Mouse (Mus musculus) forebrain, postnatal 0 days (tissue): Measurements from ENCODE around the gene Tmem184a. TPM values are rescaled to one million over a fixed set of nuclear protein-coding genes. Genes with fewer than 3 reads are reported as not detected.

ENCODE experiments used
- ATAC-seq: fragments of 200-750 bp; cut with Nextera tagmentation; 2 replicates; pipeline ENCODE4 v1.8.0; 2017; ENCODE audit warnings: mild to moderate bottlenecking, moderate library complexity
- DNase-seq: peaks from one replicate; pipeline ENCODE4 v3.0.0-alpha.2; 2015
- H3K27ac ChIP-seq: fragments of 300-500 bp; sonication (generic); 2 replicates; pipeline ENCODE4 v1.5.1; 2014; ENCODE audit warnings: low read depth, mild to moderate bottlenecking, antibody characterized with exemption, low read length, moderate library complexity, mixed read lengths
- H3K27me3 ChIP-seq: fragments of 300-500 bp; sonication (generic); 2 replicates; pipeline ENCODE4 v1.6.1; 2014; ENCODE audit warnings: mild to moderate bottlenecking, low read length, mixed read lengths; ENCODE audit not compliant: insufficient read depth
- H3K36me3 ChIP-seq: fragments of 300-500 bp; sonication (generic); 2 replicates; pipeline ENCODE4 v1.6.1; 2014; ENCODE audit warnings: mild to moderate bottlenecking, moderate library complexity; ENCODE audit not compliant: insufficient read depth
- H3K4me1 ChIP-seq: fragments of 300-500 bp; sonication (generic); 2 replicates; pipeline ENCODE4 v1.6.1; 2014; ENCODE audit warnings: antibody characterized with exemption; ENCODE audit not compliant: insufficient read depth
- H3K4me2 ChIP-seq: fragments of 300-500 bp; sonication (generic); 2 replicates; pipeline ENCODE4 v1.6.1; 2014; ENCODE audit warnings: low read depth, mild to moderate bottlenecking, moderate library complexity
- H3K4me3 ChIP-seq: fragments of 300-500 bp; sonication (generic); 2 replicates; pipeline ENCODE4 v1.5.1; 2014; ENCODE audit warnings: low read depth, low read length, mixed read lengths
- H3K9ac ChIP-seq: fragments of 300-500 bp; sonication (generic); 2 replicates; pipeline ENCODE4 v1.6.1; 2014; ENCODE audit warnings: mild to moderate bottlenecking
- H3K9me3 ChIP-seq: fragments of 300-500 bp; sonication (generic); 2 replicates; pipeline ENCODE4 v1.6.1; 2016; ENCODE audit warnings: low read length
- CTCF ChIP-seq: sonication (generic); IDR thresholded peaks from 2 replicates; pipeline ENCODE4 v1.5.1; 2016; ENCODE audit warnings: antibody characterized with exemption, control low read depth, low read depth
- WGBS: fragments of 180-500 bp; shearing (Covaris S2); extraction: QIAGEN DNeasy Blood & Tissue Kit; methylation state at CpG from one replicate; pipeline ENCODE4 v1.1.7; 2014; 5-methylcytosine and 5-hydroxymethylcytosine counted together
- polyA plus RNA-seq: library from polyadenylated mRNA; unstranded; fragments of >200 nt; fragmentation: Nextera tagmentation; extraction: Ambion mirVana; gene quantifications from 2 replicates; pipeline ENCODE4 v1.2.1, GENCODE M21; 2015
- total RNA-seq: library from RNA; depleted of rRNA; stranded (reverse); fragments of >200 nt; gene quantifications from 2 replicates; pipeline ENCODE4 v1.2.3, GENCODE M21; 2014

The Tmem184a gene
- total and polyA plus RNA-seq, 2 experiments from 2014 or later = 0.10 to 0.12 TPM

DNA sequence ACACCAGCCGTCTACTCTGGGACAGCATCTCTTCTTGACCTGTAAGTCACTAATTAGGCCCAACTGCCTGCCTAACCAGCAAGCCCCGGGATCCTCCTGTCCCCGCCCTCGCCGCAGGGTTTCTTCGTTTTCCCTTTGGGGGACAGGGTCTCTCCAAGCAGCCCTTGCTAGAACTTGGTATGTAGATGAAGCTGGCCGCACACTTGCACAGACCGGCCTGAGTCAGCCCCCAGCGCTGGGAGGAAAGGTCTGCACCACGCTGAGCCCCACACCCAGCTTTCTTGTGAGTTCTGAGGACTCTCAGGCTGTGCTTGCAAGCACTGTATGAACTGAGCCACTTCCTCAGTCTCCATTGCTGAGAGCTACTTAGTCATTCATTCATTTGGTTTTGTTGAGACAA, 4.8 kb upstream of the Tmem184a start:
- ATAC-seq (no peak), DNase-seq (no peak)
- no peak overlapping the region for H3K27ac ChIP-seq
- H3K27me3 ChIP-seq = no peaks in the 10 kb centered on the region
- TF ChIP-seq CTCF = no peak
- H3K4me3 ChIP-seq = no peak overlapping the region
- H3K9me3 ChIP-seq = no peaks in the 10 kb centered on the region
- H3K4me1 ChIP-seq = peaks cover 11% of the 10 kb centered on the region
- no peak overlapping the region for H3K9ac ChIP-seq
- peaks cover 28% of the 10 kb centered on the region for H3K36me3 ChIP-seq
- WGBS = 91% methylated on average over 10 of the region's 10 CpGs
- H3K4me2 ChIP-seq = peak overlapping the region; percentile 81; the same call in 1 of the 2 replicates

DNA sequence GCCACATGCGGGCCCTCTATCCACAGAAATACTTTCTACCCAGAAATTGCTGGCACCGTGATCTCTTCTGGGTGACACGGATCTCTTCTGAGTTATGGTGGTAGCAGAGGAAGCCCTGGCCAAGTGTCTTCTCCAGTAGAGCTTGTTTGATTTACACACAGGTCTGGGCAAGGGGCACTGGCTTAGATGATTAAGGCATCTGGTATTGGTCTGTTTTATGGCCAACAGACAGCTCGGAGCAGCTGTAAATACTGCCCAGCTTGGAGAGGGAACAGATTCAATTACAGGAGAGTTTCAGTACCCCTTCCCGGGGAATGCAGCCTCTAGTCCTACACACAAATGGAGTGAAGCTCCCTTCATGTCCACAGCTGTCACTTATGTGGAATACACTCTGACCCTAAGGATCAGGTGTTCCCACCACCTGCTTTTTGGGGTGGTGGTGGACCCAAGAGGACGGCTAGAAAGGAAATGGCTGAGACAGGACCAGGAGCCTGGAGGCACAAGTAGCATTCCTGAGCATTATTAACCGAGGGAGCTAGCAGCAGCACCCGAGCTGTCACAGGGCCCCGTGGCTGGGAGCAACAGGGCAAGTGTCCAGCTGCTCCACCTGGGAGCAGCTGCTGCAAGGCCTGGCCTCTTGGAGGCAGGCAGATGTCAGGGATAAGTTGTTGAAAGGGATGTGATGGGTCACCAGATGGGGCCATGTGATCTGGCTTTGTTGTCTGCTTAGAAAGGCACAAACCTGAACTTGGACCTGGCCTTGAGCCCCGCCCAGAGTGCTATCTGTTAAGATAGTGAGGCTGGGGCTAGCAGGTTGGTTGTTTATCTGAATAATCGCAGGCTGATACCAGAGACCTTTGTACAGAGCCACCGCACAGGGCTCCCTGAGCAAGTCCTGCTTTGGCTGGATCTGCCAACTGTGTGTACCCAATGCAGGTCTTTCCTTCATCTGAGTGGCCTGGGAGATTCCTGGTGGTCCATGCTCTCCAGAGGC, 2.0 kb upstream of the Tmem184a start:
- no peak overlapping the region for H3K9ac ChIP-seq
- ATAC-seq (no peak), DNase-seq (no peak)
- no peak overlapping the region for H3K27ac ChIP-seq
- H3K4me3 ChIP-seq = no peak overlapping the region
- H3K9me3 ChIP-seq = no peaks in the 10 kb centered on the region
- TF ChIP-seq CTCF = no peak
- no peaks in the 10 kb centered on the region for H3K27me3 ChIP-seq
- peaks cover 28% of the 10 kb centered on the region for H3K36me3 ChIP-seq
- no peak overlapping the region for H3K4me2 ChIP-seq
- H3K4me1 ChIP-seq = peaks cover 11% of the 10 kb centered on the region
- WGBS = 85% methylated on average over 12 of the region's 12 CpGs

DNA sequence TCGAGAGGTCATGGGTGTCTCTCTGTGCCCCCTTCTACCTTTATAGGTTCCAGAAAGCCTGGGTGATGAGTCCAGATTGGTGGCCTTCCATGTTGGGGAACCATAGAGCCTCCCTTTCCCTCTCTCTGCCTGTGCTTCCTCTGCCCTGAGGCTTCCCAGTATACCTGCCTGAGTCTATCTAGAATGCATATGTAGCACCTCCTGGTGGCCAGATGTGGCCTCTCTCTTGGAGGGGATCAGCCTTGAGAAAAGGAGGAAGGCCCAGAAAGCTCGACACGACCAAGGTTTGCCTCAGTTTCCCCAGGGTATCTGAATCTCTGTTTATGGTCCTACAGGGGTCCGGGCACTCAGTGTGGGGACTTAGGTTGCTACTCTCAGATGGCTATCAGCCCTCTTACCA, 916 bp downstream of the Tmem184a start:
- Histone ChIP-seq H3K4me3 (no peak overlapping the region), H3K4me1 (no peaks in the 10 kb centered on the region), H3K9ac (no peak overlapping the region), H3K36me3 (peaks cover 26% of the 10 kb centered on the region), H3K9me3 (no peaks in the 10 kb centered on the region), H3K4me2 (no peak overlapping the region), H3K27me3 (no peaks in the 10 kb centered on the region), H3K27ac (no peak overlapping the region)
- peak; percentile 58; the same call in 1 of the 2 replicates for ATAC-seq
- peak; percentile 62 for TF ChIP-seq CTCF
- 48% methylated on average over 4 of the region's 4 CpGs for WGBS
- peak; percentile 36 for DNase-seq

GRCm38 (mm10) chr5:139818056-139818455, 1.7 kb downstream of the Tmem184a start:
- no peaks in the 10 kb centered on the region for H3K4me1 ChIP-seq
- H3K27ac ChIP-seq = no peak overlapping the region
- ATAC-seq (no peak), DNase-seq (no peak)
- H3K4me2 ChIP-seq = no peak overlapping the region
- H3K4me3 ChIP-seq = no peak overlapping the region
- no peak for TF ChIP-seq CTCF
- 87% methylated on average over 3 of the region's 3 CpGs for WGBS
- H3K9me3 ChIP-seq = no peaks in the 10 kb centered on the region
- H3K9ac ChIP-seq = no peak overlapping the region
- peaks cover 19% of the 10 kb centered on the region for H3K36me3 ChIP-seq
- H3K27me3 ChIP-seq = no peaks in the 10 kb centered on the region

DNA sequence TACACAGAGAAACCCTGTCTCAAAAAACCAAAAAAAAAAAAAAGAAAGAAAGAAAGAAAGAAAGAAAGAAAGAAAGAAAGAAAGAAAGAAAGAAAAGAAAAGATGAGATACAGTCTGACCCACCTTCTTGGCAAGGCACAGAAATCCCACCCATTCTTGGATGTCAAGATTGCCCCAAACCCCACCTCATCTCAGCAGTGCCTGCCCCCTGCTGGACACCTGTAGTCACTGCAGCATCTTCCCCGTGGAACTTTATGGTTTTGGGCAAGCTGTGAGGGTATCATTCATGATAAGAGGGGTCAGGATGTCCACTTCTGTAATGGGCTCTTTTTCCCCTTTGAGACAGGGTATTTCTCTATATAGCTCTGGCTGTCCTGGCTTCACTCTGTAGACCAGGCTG, 2.4 kb downstream of the Tmem184a start:
- TF ChIP-seq CTCF = peak; percentile 70
- no peaks in the 10 kb centered on the region for H3K9me3 ChIP-seq
- H3K36me3 ChIP-seq = peaks cover 11% of the 10 kb centered on the region
- H3K27me3 ChIP-seq = no peaks in the 10 kb centered on the region
- H3K4me1 ChIP-seq = no peaks in the 10 kb centered on the region
- WGBS = 0% methylated on average over 1 of the region's 1 CpGs
- no peak for ATAC-seq
- DNase-seq = no peak
- H3K9ac ChIP-seq = no peak overlapping the region
- H3K4me3 ChIP-seq = no peak overlapping the region
- no peak overlapping the region for H3K4me2 ChIP-seq
- no peak overlapping the region for H3K27ac ChIP-seq

DNA sequence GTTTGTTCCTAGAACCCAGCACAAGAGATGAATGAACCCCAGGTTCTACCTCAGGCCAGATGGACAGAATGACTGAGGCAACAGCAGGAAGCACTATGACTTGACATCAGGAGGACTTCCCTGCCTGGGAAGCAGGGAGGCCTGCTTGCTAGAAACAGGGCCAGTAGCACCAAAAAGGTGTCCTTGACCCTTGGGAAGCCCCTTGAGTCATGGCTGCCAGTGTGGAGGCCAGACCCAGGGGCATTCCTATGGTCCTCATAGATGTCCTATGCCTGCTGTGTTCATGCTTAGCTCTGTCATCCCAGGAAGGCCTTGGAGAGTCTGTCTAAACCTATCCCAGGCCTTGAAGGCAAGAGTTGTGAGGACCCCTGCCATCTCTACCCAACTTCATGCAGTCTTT, 3.3 kb downstream of the Tmem184a start:
- H3K9me3 ChIP-seq = no peaks in the 10 kb centered on the region
- H3K4me1 ChIP-seq = no peaks in the 10 kb centered on the region
- no peaks in the 10 kb centered on the region for H3K27me3 ChIP-seq
- H3K27ac ChIP-seq = no peak overlapping the region
- H3K9ac ChIP-seq = no peak overlapping the region
- 0 out of 2 replicates have a peak, but pooled peaks cover 3% of the 10 kb centered on the region for H3K36me3 ChIP-seq
- no peak for ATAC-seq
- TF ChIP-seq CTCF = no peak
- no peak overlapping the region for H3K4me2 ChIP-seq
- no peak for DNase-seq
- H3K4me3 ChIP-seq = no peak overlapping the region

DNA sequence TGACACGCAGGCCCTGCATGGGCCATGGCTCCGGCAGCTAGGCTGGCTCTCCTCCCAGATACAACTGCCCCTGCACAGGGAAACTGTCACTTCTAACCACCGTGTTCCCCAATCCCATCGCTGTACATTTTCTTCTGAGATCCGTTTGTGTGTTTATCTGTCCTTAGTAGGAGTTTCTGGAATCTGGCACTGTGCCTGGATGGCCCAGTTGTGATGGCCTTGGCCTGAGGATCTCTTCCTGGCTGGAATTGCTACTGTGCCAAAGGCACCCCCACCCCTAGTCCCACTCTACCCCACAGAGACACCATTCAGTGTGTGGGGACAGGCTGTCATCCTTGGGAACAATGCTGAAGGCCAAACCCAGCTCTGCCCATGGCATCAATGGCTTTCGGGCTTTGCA, 3.8 kb downstream of the Tmem184a start:
- H3K4me2 ChIP-seq = no peak overlapping the region
- no peak for TF ChIP-seq CTCF
- 67% methylated on average over 6 of the region's 6 CpGs for WGBS

More for the DNA sequence above, 3.8 kb downstream of the Tmem184a start:
- Histone ChIP-seq H3K27ac (no peak overlapping the region), H3K9ac (no peak overlapping the region), H3K27me3 (no peaks in the 10 kb centered on the region), H3K4me1 (no peaks in the 10 kb centered on the region), H3K4me3 (no peak overlapping the region), H3K9me3 (no peaks in the 10 kb centered on the region), H3K36me3 (0 out of 2 replicates have a peak, but pooled peaks cover under 1% of the 10 kb centered on the region)
- ATAC-seq (no peak), DNase-seq (no peak)
